Mouse (Mus musculus) right cerebral cortex, adult 18-20 months (tissue): ENCODE measurements around the gene Cfap300.
A peak's percentile ranks its signal among the peaks of the same experiment; 100 is the strongest.

ENCODE experiments used
- DNase-seq: peaks from one replicate; pipeline ENCODE4 v3.0.0; 2022; ENCODE audit warnings: mixed read lengths

The Cfap300 gene

DNA sequence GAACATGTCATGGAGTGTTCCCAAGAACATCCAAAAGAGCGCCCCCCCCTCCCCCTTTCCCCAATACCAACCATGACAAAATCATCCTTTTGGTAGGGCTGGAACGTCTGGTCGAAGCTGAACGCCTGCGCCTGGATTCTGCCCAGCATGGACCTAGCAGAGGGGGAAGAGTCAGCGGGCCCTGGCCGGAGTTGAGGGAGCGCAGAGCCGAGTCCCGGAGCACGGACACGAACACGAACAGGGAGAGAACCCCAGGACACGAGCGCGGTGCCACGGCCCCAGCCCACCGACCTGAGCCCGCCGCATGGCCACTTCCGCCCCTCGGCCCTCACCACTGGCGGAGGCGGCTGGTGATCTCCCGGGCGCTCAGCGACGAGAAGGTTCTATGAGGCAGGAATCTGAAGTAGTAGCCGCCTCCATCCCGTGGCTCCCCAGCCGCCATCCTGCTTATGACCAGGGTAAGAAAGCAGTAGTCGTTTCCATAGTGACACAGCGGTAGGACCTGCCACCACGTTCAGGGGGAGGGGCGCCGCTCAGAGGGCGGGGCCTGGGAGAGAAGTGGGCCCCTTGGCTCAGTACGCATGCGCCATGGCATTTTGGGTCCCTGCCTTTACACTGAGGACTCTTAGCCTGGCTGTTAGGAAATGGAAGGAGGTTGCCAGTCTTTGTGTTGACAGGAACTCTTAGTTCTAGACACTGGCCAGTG, at the start of gene Cfap300:
Gene Cfap300 (minus strand): TSS at position 486 of the 706 bp plus-strand sequence.
- DNase-seq: peak; percentile 98

- no peak for DNase-seq
Measured at GRCm38 (mm10) chr9:8078882-8079281, 36.3 kb upstream of the Cfap300 start.

- peak; percentile 25 for DNase-seq
Measured at GRCm38 (mm10) chr9:8074345-8074744, 31.7 kb upstream of the Cfap300 start.

DNA sequence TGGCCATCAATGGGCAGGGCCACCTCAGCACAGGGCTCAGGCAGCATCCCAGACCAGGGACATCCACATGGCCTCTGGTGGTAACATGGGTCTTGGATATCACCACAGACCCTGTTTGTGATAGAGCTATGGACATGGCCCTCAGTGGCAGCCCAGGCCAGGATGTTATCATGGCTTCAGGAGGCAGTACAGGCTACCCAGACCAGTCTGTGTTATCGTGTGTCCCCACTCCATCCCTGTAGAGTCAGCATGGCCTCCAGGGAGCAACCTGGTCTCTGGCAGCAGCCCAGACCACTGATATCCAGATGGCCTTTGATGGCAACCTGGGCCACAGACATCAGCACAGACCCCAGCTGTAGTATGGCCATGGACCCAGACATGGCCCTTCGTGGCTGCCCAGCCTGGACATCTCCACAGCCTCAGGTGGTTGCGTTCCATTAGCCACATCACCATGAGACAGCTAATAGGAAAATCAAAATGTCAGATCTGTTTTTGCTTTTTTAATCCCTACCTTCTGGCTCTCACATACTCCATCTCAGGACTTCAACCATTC, 30.7 kb upstream of the Cfap300 start:
- DNase-seq: no peak

- no peak for DNase-seq
Measured at GRCm38 (mm10) chr9:8059636-8060035, 17.0 kb upstream of the Cfap300 start.

- DNase-seq: no peak
Measured at GRCm38 (mm10) chr9:8054831-8055230, 12.2 kb upstream of the Cfap300 start.

- no peak for DNase-seq
Measured at GRCm38 (mm10) chr9:8043044-8043387, 393 bp upstream of the Cfap300 start.

- no peak for DNase-seq
Measured at GRCm38 (mm10) chr9:8035546-8035945, 7.1 kb downstream of the Cfap300 start.

GRCm38 (mm10) chr9:8035091-8035490, 7.5 kb downstream of the Cfap300 start:
- DNase-seq: no peak

GRCm38 (mm10) chr9:8034143-8034542, 8.5 kb downstream of the Cfap300 start:
- DNase-seq: no peak

GRCm38 (mm10) chr9:8032847-8033246, 9.8 kb downstream of the Cfap300 start:
- no peak for DNase-seq

- DNase-seq: no peak
Measured at GRCm38 (mm10) chr9:8018609-8019008, 24.0 kb downstream of the Cfap300 start.

DNA sequence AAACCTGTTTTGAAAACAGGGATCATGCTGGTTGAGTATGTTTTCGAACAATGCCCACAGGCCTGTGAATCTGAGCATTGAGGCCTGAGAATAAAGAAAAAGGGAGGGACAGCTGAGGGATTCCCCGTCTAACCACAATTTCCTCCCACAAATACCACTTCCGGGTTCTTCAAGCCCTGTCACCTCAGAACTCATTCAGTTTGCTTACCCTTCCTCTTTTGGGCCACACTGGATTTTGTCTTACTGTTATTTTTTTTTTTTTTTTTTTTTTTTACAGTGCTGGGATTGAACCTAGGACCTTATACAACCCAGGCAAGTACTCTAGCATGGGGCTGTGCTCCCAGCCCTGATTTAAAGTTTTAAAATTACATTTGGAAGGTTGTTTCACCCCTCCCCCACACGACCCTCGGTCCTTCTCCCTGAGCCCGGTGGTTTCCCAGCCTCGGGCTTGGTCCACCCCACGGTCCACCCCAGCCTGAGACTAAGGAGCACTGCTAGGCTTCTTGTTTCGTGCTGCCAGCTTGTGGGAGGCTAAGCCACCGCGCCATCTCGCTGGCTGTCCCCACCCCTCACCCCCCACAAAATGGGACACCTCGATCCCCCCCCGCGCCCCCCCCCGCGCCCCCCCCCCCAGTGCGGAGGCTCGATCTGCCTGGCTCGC, 25.2 kb downstream of the Cfap300 start:
- peak; percentile 14 for DNase-seq

GRCm38 (mm10) chr9:8004370-8004991, 38.1 kb downstream of the Cfap300 start, which contains the start of gene Yap1:
Gene Yap1, minus strand, starts transcription at chr9:8004596.
- peak; percentile 76 for DNase-seq

DNA sequence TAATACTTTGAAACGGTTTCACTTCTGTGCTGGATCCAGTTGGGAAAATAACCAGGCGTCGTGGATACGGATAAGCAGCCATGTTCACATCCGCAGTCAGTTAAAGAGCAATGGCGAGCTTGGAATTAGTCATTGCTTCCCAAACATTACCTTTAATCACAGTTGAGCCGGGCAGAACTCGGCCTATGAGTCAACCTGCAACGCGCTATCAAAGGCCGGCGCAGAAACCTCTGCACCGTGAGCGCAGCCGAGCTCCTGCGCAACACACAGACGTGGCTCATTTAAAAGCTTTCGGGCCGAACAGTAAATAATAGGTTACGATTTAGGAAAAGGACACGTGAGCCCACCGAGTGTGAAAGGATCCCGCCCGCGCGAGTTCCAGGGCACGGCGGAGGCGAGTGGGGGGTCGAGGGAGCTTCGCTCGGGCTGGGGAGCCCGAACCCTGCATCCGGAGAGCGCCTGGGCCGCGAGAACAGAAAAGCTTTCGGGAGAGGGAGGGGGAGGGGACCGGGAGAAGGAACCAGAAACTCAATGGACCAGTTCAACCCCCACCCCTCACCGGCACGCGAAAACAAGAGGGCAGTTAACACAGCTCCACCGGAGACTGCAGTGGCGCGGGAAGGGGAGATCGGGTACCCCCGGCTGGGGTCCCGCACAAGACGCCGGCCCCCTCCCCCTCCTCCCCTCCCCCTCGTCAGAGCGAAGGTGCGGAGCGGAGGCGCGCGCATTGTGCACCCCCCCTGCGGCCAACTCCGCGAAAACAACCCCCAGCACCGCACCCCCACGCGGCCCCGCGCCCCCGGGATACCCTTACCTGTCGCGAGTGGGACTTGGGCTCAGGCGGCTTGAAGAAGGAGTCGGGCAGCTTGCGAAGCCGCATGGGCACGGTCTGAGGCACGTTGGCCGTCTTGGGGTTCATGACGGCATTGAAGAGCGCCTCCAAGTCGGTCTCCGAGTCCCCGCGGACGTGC, 39.0 kb downstream of the Cfap300 start:
- peak; percentile 31 for DNase-seq

DNA sequence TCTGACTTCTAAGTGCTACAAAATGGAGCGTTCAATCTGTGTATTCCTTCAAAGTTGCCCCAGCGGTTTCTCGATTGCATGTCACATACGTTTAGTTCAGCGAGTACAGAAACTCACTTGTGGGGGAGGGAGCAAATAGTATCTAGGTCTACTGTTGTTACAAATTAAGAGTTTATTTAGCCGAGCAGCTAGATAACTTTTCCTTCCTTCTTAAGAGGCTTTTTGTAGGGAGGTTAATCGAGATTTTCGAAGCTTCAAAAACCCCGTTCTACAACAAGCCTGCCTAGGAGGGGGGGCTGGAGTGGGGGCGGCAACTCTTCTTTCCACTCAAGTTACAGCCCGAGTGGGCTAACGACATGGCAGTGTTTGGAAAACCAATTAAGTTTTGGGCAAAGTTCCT, 39.8 kb downstream of the Cfap300 start:
- no peak for DNase-seq

GRCm38 (mm10) chr9:8001352-8001751, 41.3 kb downstream of the Cfap300 start:
- no peak for DNase-seq

DNA sequence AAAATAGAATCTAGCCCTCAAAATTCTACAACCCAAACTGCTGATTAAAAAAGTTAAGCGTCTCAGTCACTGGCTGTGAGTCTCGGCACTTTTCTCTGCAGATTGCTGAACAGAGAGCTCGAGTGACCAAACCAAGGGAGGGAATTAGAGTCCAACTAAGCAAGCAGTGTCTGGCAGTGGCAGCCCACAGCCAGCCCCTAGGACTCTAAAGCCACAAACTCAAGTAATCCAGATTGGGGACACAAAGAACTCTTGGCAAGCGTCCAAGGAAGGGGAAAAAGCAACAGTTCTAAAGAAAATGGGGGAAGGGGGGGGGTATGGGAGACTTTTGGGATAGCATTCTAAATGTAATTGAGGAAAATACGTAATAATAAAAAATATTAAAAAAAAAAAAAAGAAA, 48.3 kb downstream of the Cfap300 start:
- no peak for DNase-seq

DNA sequence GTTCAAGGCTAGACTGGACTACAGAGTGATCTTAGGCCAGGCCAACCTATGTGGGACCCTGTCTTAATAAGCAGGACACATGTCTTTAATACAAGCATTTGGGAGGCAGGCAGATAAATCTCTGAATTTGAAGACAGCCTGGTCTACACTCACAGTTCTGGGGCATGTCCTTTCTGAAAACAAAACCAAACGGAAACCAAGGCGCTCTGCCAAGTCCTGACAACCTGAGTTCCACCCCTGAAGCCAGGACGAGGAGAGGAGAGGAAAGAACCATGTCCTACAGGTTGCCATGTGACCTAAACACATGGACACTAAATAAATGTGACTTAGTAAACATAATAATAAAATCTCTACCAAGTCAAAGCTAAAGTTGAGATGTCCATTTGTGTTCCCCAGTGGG, 50.0 kb downstream of the Cfap300 start:
- no peak for DNase-seq

- no peak for DNase-seq
Measured at GRCm38 (mm10) chr9:7990897-7991296, 51.7 kb downstream of the Cfap300 start.

DNA sequence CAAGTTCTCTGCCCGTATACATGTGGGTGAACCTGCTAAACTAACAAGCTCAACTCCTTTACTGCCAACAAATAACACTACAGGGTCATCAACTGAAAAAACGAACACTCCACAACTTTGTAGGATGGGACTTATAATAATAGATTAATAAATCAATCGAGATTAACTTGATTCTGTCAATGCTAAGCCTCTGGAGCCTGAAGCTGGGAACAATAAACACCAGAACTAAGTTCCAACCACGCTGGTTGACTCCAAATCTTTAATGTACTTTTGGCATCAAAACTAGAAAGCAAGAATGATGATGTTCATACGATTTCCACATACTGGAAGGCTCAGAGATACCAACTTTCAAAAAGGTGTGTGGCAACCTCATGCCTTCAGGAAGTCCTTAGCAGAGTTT, 55.5 kb downstream of the Cfap300 start:
- no peak for DNase-seq

DNA sequence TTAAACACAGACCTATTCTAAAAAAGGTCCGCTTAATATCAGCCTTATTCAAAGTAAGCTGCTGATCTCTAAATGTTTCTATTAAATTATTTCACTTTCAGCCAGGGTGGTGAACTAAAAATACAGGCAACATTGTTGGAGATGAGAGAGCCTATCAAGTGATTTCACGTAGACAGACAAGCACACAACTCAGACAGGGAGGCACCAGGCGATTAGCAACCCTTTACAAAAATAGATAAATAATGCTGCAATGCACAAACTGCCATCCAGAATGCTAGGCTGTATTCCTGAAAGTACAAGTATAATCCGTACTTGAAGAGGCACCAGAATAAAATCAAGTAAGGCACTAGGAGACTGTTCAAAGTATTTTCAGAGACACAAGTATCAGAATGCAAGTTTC, 58.3 kb downstream of the Cfap300 start:
- DNase-seq: no peak

- DNase-seq: no peak
Measured at GRCm38 (mm10) chr9:7983665-7984064, 59.0 kb downstream of the Cfap300 start.
